Mouse (Mus musculus) gastrocnemius, postnatal 36 days (tissue): ENCODE measurements around the gene Tspan1. TPM values are rescaled to one million over a fixed set of nuclear protein-coding genes. Genes with fewer than 3 reads are reported as not detected.

Source experiments
- DNase-seq, 2 experiments: peaks; one replicate each; pipeline ENCODE4 v3.0.0; 2022
- intact Hi-C: fragments of 180-260 bp; cut with DNase I; formaldehyde crosslinking; loops from one replicate; pipeline ENCODE4 v1.15.1; 2025
- long read RNA-seq, 2 experiments: library from polyadenylated mRNA; stranded (forward); transcript quantifications; one replicate each; pipeline ENCODE4 v2.0.0; 2021
- total RNA-seq, 2 experiments: library from RNA; stranded (reverse); gene quantifications; 2 replicates each; pipeline ENCODE4 v1.2.3; 2021

Gene Tspan1
- not detected for total RNA-seq
- long read RNA-seq, experiment 1: 0 reads
- long read RNA-seq, experiment 2: 0 reads

- intact Hi-C loops: loop anchor here (5.0 kb wide), 1 partner anchor 120 kb away; no protein-coding TSS in a partner anchor
- no peak for DNase-seq
These were observed at the start of gene Tspan1 for GRCm38 (mm10) chr4:116167404-116167803. Gene Tspan1 (minus strand): TSS chr4:116167601.

- intact Hi-C loops: loop anchor here (5.0 kb wide), 1 partner anchor 40 kb away; no protein-coding TSS in a partner anchor
These were observed 49.6 kb upstream of the Tspan1 start for GRCm38 (mm10) chr4:116217046-116217445.

GRCm38 (mm10) chr4:116215895-116216605 lies 48.6 kb upstream of the Tspan1 start:
- DNase-seq: no peak
- intact Hi-C loops: loop anchor here (5.0 kb wide), 1 partner anchor 39 kb away; no protein-coding TSS in a partner anchor

More at GRCm38 (mm10) chr4:116217046-116217445, 49.6 kb upstream of the Tspan1 start:
- DNase-seq: no peak

- intact Hi-C loops: no loop called here
These were observed 41.5 kb upstream of the Tspan1 start for GRCm38 (mm10) chr4:116208891-116209290.

GRCm38 (mm10) chr4:116206531-116206930 lies 39.1 kb upstream of the Tspan1 start:
- DNase-seq: no peak
- intact Hi-C loops: no loop called here

More at GRCm38 (mm10) chr4:116208891-116209290, 41.5 kb upstream of the Tspan1 start:
- DNase-seq: no peak

- intact Hi-C loops: no loop called here
- no peak for DNase-seq
These were observed 37.0 kb upstream of the Tspan1 start for GRCm38 (mm10) chr4:116204422-116204821.

GRCm38 (mm10) chr4:116198422-116198821 lies 31.0 kb upstream of the Tspan1 start:
- intact Hi-C loops: no loop called here
- DNase-seq: no peak

- intact Hi-C loops: no loop called here
- DNase-seq: no peak
These were observed 26.4 kb upstream of the Tspan1 start for GRCm38 (mm10) chr4:116193583-116194383.

GRCm38 (mm10) chr4:116192286-116192835 lies 25.0 kb upstream of the Tspan1 start:
- DNase-seq: no peak
- intact Hi-C loops: no loop called here

- DNase-seq: no peak
- intact Hi-C loops: no loop called here
These were observed 17.7 kb upstream of the Tspan1 start for GRCm38 (mm10) chr4:116185083-116185482.

GRCm38 (mm10) chr4:116182745-116183144 lies 15.3 kb upstream of the Tspan1 start:
- peak in 1 of 2 experiments; percentile 36 for DNase-seq
- intact Hi-C loops: no loop called here

GRCm38 (mm10) chr4:116182079-116182478 lies 14.7 kb upstream of the Tspan1 start:
- DNase-seq: no peak
- intact Hi-C loops: no loop called here

- intact Hi-C loops: loop anchor here (5.0 kb wide), 1 partner anchor 40 kb away; no protein-coding TSS in a partner anchor
- DNase-seq: peak; percentile 62
These were observed 9.7 kb upstream of the Tspan1 start for GRCm38 (mm10) chr4:116177140-116177539.

GRCm38 (mm10) chr4:116176543-116176988 lies 9.2 kb upstream of the Tspan1 start:
- peak; percentile 35 to 48 for DNase-seq
- intact Hi-C loops: loop anchor here (5.0 kb wide), 1 partner anchor 41 kb away; no protein-coding TSS in a partner anchor

GRCm38 (mm10) chr4:116175711-116176542 lies 8.5 kb upstream of the Tspan1 start:
- DNase-seq: no peak
- intact Hi-C loops: loop anchor here (5.0 kb wide), 1 partner anchor 41 kb away; no protein-coding TSS in a partner anchor

- no peak for DNase-seq
- intact Hi-C loops: loop anchor here (5.0 kb wide), 1 partner anchor 42 kb away; no protein-coding TSS in a partner anchor
These were observed 7.7 kb upstream of the Tspan1 start for GRCm38 (mm10) chr4:116175136-116175535.

- no peak for DNase-seq
- intact Hi-C loops: loop anchor here (5.0 kb wide), 1 partner anchor 43 kb away; no protein-coding TSS in a partner anchor
These were observed 7.2 kb upstream of the Tspan1 start for GRCm38 (mm10) chr4:116174466-116175116.

- DNase-seq: no peak
- intact Hi-C loops: no loop called here
These were observed 6.4 kb upstream of the Tspan1 start for GRCm38 (mm10) chr4:116173752-116174151.

- DNase-seq: no peak
- intact Hi-C loops: no loop called here
These were observed 5.7 kb upstream of the Tspan1 start, which contains the start of the genes 1700042G07Rik and Gm49337 for GRCm38 (mm10) chr4:116173072-116173471. Gene 1700042G07Rik (plus strand): TSS chr4:116173372. Gene Gm49337 (plus strand): TSS chr4:116173384.
